Mouse (Mus musculus) T-helper 1 cell (primary cell): ENCODE measurements around the gene Abcd4.

ENCODE experiments used
- in situ Hi-C: fragments of 300-600 bp; cut with MboI, MseI; formaldehyde crosslinking; loops from one replicate; pipeline ENCODE4 v1.15.1; 2025; ENCODE audit warnings: high pct_unique_total_duplicates

Gene Abcd4

DNA sequence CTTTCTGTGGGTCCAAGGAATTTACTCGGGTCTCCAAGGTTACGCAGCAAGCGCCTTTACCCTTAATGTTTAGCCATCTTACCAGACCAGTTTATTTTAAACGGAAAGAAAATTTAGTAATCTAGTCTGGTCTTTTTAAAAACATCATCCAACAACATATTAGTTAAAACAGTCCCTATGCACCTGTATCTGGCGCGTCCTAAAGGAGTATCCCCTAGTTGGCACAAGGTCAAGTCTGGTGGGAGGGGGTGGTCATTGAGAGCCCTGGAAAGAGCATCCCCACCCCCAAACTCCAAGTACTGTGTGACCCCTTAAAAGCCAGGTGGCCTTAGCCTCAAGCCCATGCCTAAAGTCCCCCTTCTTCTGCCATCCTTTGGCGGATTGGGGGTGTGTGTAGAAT, 44.1 kb downstream of the Abcd4 start:
- in situ Hi-C loops: no loop called here

- in situ Hi-C loops: no loop called here
Observed at GRCm38 (mm10) chr12:84572341-84572720, 44.9 kb downstream of the Abcd4 start.

GRCm38 (mm10) chr12:84571466-84572340, 45.5 kb downstream of the Abcd4 start:
- in situ Hi-C loops: no loop called here

DNA sequence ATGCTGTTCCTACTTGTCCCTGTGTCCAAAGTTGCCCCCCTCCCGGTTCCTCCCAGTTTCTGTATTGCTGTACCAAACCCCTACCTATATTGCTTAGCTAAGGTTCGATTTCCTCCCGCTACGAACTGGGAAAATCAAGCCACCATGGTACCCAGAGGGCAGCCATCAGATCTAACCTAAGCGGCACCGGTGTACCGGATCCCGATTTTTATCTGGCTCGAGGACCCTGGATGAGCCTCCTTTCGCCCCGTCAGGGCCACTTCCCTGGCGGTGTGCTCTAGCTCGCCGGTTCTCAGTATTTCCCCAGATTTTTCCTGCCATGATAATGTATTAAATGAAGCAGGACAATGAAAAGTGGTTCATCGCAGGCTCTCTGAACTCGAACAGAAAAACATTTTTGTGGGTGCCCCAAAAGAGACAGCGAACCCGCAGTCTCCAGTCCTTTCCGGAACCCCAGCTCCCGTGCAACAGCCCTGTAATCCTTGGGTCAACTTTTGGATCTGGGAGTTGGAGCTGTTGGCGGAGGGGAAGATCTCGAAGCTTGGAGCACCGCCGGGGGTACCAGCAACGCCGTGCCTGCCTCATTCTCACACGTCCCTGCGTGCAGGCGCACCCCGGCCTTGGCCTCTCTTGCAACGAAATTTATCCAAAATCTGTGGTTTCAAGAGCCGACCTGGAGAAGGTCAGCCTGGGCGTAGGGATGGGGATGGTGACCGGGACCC, 46.4 kb downstream of the Abcd4 start:
- in situ Hi-C loops: no loop called here

GRCm38 (mm10) chr12:84569976-84570693, 47.1 kb downstream of the Abcd4 start:
- in situ Hi-C loops: no loop called here

DNA sequence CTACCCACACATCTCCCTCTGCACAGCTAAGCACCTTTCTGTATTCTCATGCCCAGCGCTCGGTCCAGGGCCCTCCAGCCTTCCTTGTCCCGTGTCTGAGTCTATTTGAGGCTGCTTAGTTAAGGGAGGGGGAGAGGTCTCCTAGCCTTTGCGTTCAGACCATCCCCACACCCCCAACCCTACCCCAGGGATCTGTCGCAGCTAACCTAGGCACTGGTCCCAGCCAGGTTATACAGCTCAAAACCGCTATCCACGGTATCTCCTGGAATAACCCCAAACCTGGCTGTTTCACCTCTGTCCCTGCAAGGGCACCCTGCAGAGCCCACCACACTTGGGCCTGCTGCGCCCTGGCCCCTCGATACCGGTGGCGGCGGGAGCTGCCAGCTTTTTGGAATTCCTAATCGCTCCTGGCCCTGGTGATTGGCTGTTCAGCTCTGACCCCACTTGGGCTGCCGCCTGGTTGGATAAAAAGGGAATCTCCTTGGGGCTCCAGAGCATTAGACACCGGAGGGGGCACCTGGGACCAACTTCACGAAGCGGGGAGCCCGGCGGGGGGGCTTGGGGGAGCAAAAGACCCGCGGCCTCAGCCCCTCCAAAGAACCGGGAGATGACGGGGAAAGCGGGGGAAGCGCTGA, 47.8 kb downstream of the Abcd4 start, which contains the start of gene Vsx2:
Gene Vsx2, plus strand, starts transcription at position 427 of the 635 bp plus-strand sequence.
- in situ Hi-C loops: no loop called here

GRCm38 (mm10) chr12:84567576-84567975, 49.6 kb downstream of the Abcd4 start:
- in situ Hi-C loops: no loop called here

- in situ Hi-C loops: no loop called here
Observed at GRCm38 (mm10) chr12:84562558-84562957, 54.7 kb downstream of the Abcd4 start.

- in situ Hi-C loops: no loop called here
Observed at GRCm38 (mm10) chr12:84555218-84555617, 62.0 kb downstream of the Abcd4 start.
